Mouse (Mus musculus): ENCODE data around the gene Gm6309.
"Not testable (repeated sequence)": the region's sequence is repeated elsewhere in the genome, so short reads cannot be mapped to it uniquely, and the experiment has no call there.

Gene Gm6309

DNA sequence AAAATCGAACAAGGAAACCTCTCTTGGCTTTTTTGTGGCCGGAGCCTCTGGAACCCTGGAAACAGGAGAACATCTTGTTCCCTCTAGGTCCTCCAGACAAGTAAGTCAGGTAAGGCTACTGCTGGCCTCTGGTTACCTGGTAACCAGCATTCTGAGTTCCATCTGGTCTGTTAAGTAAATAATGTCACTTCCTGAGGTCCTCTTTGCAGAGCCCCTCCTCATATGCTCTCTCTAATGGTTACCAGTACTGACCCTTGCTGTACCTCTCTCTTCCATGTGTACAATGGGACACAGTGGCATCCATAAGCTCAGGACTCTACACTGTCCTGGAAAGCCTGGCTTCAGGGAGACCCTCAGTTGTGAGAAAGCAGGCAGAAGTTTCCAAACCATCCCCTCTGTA, at the start of gene Gm6309:
Gene Gm6309, minus strand, starts transcription at position 101 of the 400 bp plus-strand sequence.
- not testable (repeated sequence) for DNase-seq

DNA sequence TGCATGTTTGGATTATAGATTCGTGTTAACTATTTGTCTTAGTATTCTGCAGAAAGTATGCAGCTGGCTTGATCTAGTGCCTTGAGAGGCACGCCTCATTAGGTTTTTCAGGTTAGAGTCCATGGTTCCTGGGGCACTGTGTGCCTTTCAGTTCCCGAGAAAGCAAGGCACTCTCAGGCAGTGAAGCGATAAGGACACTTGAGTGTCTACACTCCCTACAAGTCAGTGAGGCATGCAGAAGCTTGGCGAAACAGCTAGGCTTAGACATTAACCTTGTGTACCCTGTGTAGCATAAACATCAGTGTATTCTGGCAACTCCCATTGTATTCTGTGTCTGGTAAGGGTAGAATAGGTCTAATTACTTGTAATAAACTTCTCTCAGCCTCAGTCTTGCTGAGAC, 35.0 kb upstream of the Gm6309 start:
- no peak for DNase-seq

DNA sequence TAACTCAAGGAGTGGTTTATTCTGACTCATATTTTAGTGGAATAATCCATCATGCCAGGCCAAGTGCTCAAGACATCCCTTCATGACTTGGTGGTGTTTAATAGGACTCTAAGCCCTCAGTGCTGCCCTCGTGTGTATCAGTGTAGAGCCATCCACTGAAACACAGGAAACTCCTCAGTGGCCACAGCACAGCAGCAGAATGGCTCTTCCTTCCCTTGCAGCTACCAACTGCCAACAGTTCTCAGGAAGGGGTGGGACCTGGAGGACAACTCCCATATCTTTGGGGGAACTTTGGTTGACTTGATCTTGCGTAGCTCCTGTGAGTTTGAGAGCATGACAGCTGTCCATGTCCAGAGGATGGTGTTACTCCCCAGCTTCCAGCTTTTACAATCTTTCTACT, 33.4 kb upstream of the Gm6309 start:
- DNase-seq = no peak

DNA sequence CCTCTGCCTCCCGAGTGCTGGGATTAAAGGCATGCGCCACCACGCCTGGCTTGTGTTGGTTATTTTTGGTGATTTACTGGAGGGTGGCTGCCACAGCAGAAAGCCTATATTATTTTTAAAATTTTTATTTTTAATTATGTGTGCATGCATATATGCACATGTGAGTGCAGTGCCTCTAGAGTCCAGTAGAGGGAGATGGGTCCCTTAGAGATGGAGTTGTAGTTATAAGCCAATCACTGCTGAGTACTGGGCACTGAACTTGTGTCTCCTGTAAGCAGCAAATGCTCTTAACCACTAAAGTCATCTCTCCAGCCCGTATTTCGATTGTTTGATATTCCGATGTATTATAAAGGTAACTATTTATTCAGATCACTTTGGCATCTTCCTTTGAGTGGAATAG, 30.1 kb upstream of the Gm6309 start:
- no peak for DNase-seq

DNA sequence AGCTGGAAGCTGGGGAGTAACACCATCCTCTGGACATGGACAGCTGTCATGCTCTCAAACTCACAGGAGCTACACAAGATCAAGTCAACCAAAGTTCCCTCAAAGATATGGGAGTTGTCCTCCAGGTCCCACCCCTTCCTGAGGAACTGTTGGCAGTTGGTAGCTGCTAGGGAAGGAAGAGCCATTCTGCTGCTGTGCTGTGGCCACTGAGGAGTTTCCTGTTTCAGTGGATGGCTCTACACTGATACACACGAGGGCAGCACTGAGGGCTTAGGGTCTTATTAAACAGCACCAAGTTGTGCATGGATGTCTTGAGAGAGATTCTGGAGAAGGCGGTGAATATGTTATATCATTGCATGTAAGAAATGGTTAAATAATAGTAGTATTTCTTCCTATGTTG, 29.0 kb upstream of the Gm6309 start:
- DNase-seq = no peak

DNA sequence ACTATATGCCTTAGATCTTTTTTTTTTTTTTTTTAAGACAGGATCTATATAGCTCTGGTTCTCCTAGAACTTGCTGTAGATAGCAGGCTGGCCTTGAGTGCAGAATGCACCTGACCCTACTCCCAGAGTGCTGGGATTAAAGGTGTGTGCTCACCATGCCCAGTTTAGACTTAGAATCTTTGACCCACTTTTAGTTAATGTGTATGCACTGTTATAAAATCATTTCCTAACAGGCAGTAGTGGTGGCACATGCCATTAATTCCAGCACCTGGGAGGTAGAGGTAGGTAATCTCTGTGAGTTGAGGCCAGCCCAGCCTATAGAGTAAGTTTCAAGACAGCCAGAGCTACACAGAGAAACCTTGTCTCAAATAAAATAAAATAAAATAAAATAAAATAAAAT, 28.6 kb upstream of the Gm6309 start:
- no peak for DNase-seq

DNA sequence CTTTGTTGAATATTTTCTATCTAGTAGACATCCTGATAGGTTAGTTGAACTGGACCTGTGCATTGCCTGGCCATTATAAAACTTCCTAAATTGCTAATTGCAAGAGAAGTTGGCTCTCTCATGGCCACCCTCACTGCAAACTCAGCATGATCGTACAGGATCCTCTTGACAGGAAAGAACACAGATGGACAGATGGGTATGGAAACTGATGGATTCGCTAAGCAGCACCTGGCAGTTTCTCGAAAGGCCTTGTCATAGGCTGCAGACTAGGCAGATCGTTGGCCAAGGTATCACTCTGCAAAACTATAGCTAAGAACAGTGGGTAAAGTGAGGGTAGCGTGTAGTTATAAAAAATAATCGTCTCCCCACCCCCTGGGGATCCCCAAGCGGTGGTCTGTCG, 22.8 kb upstream of the Gm6309 start:
- no peak for DNase-seq

DNA sequence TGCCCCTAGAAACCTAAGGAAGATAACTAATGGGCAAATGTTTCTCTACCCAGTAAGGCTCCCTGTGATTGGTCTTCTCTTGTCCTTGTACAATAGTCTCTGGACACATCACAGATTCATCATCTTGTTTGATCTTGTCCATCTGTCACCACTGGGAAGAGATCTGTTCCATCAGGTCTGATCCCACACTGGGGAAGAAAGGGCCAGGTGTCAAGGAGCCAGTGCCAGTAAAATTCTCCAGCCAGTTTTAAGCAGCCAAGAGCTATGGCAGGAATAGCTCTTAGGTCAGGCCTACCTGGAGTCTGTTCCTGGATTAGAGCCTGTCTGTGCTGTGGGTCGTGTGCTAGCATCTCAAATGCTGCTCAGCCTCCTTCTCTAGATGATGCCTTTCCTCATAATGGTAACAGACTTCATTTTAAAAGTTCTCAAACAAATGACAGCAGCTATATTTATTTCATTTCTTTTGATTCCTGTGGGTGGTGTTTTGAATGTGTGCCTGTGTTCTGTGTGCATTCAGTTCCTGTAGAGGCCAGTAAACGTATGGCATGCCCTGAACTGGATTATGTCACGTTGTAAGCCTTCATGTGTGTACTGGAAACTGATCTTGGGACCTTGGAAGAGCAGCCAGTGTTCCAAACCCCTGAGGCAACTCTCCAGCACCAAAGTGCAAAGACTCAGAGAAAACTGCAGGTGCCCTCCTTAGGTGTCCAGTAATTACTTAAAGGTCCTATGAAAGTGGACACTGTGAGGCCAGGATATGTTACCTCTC, 20.2 kb upstream of the Gm6309 start:
- no peak for DNase-seq

DNA sequence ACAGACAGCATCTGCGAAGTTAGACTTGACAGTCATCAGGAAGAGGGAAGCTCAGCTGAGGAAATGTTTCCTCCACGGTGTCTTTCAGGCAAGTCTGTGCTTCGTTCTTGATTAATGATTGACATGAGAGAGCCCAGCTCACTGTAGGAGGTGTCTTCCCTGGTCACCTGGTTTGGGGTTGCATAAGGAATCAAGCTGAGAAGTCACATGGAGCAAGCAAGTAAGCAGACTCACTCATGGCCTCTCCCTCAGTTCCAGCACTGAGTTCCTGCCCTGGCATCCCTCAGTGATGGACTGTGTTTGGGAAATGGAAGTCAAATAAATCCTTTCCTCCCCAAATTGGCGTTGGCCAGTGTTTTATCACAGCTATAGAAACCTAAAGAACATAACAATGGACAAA, 19.6 kb upstream of the Gm6309 start:
- DNase-seq = no peak

DNA sequence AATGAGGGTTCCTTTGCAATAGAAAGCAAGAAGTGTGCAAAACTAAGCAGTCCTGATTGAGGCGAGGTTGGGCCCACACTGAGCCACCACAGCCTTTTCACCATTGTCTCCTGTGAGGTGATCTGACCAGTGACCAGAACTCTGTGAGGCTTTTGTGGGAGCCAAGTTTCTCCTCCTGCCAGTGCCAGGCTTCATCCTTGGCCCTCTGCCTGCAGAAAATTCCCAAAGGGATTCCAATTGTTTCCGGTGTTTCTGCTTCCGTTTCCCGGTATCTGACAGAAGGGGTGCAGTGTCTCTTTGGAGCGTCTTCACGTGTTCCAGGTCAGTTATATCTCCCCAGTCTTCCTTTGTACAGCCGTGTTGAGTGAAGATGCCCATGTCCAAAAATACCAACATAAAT, 18.2 kb upstream of the Gm6309 start:
- DNase-seq = no peak

DNA sequence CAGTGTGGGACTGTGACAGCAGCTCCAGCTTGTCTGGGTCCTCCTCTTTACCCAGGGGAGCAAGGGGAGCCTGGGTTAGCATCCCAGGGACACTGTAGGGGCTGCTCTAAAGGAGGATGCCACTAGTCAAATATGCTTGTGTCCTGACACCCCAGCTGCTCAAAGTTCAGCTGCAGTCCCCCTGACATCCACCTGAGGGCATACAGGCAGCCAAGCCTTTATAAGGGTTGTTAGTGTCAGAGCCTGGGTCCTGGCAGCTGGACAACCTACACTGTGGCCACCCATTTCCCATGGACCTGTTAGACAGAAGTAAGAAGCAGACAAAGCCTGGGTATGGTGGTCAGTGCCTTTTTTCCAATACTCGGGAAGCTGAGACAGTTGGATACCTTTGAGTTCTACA, 17.6 kb upstream of the Gm6309 start:
- DNase-seq = no peak

DNA sequence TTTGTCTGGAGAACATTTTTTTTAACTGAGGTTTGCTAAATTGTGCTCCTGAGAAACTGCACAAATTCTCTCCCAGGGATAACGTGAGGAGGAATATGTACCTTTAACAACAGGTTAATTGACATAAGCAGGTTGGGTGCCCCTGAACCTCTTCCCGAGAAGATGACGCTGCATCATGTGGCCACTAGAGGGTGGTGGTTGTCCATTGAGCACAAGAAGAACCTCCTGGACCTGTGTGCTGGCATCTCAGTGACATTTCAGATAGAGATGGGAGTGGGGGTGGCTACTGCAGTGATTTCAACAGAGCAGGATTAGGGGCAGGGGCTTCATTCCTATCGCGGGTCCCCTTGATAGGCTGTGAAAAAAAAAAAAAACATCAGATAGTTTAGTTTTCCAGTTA, 16.9 kb upstream of the Gm6309 start:
- DNase-seq = peak; percentile 43

DNA sequence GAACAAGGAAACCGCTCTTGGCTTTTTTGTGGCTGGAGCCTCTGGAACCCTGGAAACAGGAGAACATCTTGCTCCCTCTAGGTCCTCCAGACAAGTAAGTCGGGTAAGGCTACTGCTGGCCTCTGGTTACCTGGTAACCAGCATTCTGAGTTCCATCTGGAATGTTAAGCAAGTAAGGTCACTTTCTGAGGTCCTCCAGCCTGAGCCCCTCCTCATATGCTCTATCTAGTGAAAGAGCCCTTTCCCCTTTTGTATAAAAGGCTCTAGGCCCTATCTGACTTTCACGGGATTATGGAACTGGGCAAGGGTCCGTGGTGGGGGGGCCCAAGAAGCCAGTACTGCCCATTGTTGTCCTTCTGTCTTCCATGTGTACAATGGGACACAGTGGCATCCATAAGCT, 14.7 kb upstream of the Gm6309 start, which contains the start of gene 1700001J03Rik:
Gene 1700001J03Rik, minus strand, starts transcription at position 101 of the 400 bp plus-strand sequence.
- not testable (repeated sequence) for DNase-seq

DNA sequence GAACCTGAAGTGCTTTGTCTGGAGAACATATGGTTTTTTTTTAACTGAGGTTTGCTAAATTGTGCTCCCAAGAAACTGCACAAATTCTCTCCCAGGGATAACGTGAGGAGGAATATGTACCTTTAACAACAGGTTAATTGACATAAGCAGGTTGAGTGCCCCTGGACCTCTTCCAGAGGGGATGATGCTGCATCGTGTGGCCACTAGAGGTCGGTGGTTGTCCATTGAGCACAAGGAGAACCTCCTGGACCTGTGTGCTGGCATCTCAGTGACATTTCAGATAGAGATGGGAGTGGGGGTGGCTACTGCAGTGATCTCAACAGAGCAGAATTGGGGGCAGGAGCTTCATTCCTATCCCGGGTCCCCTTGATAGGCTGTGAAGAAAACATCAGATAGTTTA, 2.2 kb upstream of the Gm6309 start:
- DNase-seq = not testable (repeated sequence)

DNA sequence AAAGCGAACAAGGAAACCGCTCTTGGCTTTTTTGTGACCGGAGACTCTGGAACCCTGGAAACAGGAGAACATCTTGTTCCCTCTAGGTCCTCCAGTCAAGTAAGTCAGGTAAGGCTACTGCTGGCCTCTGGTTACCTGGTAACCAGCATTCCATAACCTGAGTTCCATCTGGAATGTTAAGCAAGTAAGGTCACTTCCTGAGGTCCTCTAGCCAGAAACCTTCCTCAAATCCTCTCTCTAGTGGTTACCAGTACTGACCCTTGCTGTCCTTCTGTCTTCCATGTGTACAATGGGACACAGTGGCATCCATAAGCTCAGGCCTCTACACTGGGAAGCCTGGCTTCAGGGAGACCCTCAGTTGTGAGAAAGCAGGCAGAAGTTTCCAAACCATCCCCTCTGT, 10.1 kb downstream of the Gm6309 start, which contains the start of gene Gm5565:
Gene Gm5565, minus strand, starts transcription at position 101 of the 400 bp plus-strand sequence.
- not testable (repeated sequence) for DNase-seq

DNA sequence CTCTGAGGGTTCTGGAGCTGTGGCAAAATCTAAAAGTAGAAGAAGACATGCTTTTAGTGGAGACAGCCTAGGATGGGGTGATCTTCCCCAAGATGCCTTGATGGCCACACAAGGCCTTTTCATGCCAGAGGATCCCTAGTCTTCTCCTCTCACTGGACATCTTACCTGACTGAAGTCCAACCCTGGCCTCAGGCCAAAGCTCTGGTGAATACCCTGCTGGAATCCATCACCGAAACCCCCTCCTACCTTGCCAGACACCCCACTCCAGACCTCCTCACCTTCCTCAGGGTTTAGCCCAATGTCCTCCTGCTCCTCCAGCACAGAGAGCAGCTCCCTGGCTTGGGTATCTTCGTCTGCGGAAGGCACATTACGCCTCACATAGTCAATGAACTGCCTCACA, 12.2 kb downstream of the Gm6309 start:
- DNase-seq = not testable (repeated sequence)

DNA sequence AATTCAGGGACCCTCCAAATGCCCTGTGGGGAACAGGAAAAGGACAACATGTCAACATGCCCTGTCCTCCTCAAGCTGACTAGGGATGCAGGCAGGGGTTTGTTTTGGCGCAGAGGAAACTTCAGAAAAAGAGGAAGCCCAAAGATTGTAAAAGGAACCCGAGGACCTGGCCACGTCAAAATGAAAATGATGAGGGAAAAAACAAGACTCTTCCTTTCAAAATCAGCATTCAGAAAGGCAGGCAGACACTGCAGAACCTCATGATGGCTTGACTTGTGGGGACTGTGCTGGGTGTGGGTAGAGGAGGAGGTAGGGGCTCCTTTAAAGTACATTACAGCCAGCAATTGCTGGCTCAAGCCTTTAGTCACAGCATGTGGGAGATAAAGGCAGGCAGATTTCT, 20.1 kb downstream of the Gm6309 start:
- no peak for DNase-seq

DNA sequence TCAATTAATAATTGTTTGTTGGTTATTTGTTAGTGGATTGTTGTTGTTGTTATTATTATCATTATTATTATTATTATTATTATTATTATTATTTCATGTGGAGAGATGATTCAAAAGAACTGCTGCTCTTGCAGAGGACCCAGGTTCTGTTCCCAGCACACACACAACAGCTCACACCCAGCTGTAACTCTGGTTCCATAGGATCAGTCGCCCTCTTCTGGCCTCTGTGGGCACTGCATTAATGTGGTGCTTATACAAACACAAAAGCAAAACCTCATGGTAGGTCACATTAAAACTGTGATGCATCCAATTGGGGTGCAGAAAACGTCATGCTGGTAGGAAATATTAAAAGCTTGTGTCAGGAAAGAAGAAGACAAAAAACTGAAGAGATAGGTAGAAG, 22.6 kb downstream of the Gm6309 start:
- DNase-seq = no peak

Measured in right cerebral cortex, postnatal 25 days (tissue).